Comparison of ENCODE assay signal across 8 mouse cellular contexts in genomic region chr17:27028909-27029308, GRCm38 (mm10). TPM values are rescaled to one million over a fixed set of nuclear protein-coding genes. Genes with fewer than 3 reads are reported as not detected.
A peak's percentile ranks its signal among the peaks of the same experiment; 100 is the strongest.
DNase-seq lines count a peak whose midpoint lies in the region; ATAC-seq and TF ChIP-seq lines count a peak whose summit lies in the region.

Bak1 (minus strand) TSS chr17:27029009.

- peak within 1 kb of the TSS; percentile 94 for H3K4me2 ChIP-seq in forebrain, embryonic 11.5 days (ENCODE audit: low read depth, low read length, severe bottlenecking)
- H3K4me2 ChIP-seq in liver, embryonic 12.5 days = peak within 1 kb of the TSS; percentile 78
- H3K4me2 ChIP-seq in stomach, postnatal 0 days (replicated peaks; ENCODE audit: low read depth) = peak within 1 kb of the TSS; percentile 65

- H3K9me3 ChIP-seq in forebrain, embryonic 11.5 days (ENCODE audit: control insufficient read depth, low read length) = no peaks in the 10 kb centered on the region
- no peaks in the 10 kb centered on the region for H3K9me3 ChIP-seq in liver, embryonic 12.5 days (replicated peaks)
- H3K9me3 ChIP-seq in stomach, postnatal 0 days (ENCODE audit: control insufficient read depth, low read length) = no peaks in the 10 kb centered on the region

- 62% methylated on average over 3 of the region's 4 CpGs for WGBS in thymus, adult 2 months
- 79% methylated on average over 4 of the region's 4 CpGs for WGBS in forebrain, embryonic 11.5 days
- 36% methylated on average over 4 of the region's 4 CpGs for WGBS in liver, embryonic 12.5 days (ENCODE audit: insufficient replicate concordance)
- WGBS in stomach, postnatal 0 days = no CpG with 5 or more reads among the region's 4 CpGs

- H3K36me3 ChIP-seq in thymus, adult 2 months (ENCODE audit: control insufficient read depth, insufficient read depth, low read length) = peaks cover 10% of the 10 kb centered on the region
- no peaks in the 10 kb centered on the region for H3K36me3 ChIP-seq in forebrain, embryonic 11.5 days (ENCODE audit: control insufficient read depth, insufficient read depth, low read length)
- H3K36me3 ChIP-seq in liver, embryonic 12.5 days = peaks cover 26% of the 10 kb centered on the region
- peaks cover 4% of the 10 kb centered on the region; the same call in 1 of the 2 replicates for H3K36me3 ChIP-seq in stomach, postnatal 0 days (ENCODE audit: control insufficient read depth, insufficient read depth, low read length)

- peak within 1 kb of the TSS; percentile 89 for H3K9ac ChIP-seq in forebrain, embryonic 11.5 days (ENCODE audit: low read length)
- H3K9ac ChIP-seq in liver, embryonic 12.5 days = peak within 1 kb of the TSS; percentile 82
- H3K9ac ChIP-seq in stomach, postnatal 0 days (ENCODE audit: low read length) = peak within 1 kb of the TSS; percentile 81

- peaks cover 14% of the 10 kb centered on the region for H3K4me1 ChIP-seq in thymus, adult 2 months (replicated peaks; ENCODE audit: control insufficient read depth, insufficient read depth, low read length)
- peaks cover 8% of the 10 kb centered on the region; the same call in 1 of the 2 replicates for H3K4me1 ChIP-seq in forebrain, embryonic 11.5 days (replicated peaks; ENCODE audit: control insufficient read depth, insufficient read depth, low read length)
- H3K4me1 ChIP-seq in liver, embryonic 12.5 days = peaks cover 54% of the 10 kb centered on the region
- H3K4me1 ChIP-seq in stomach, postnatal 0 days (replicated peaks; ENCODE audit: control insufficient read depth, insufficient read depth) = peaks cover 7% of the 10 kb centered on the region

- ATAC-seq in forebrain, embryonic 11.5 days (replicated peaks; ENCODE audit: low FRiP score) = 0 out of 2 replicates have a peak, but pooled peaks have one; percentile 8
- ATAC-seq in hematopoietic stem cell, adult 5-6 weeks (replicated peaks in 1 of 2; ENCODE audit: insufficient read depth in 1 of 2, low FRiP score in 2 of 2, low TSS enrichment in 1 of 2, low read depth in 1 of 2, poor library complexity in 2 of 2, severe bottlenecking in 2 of 2) = no peak
- ATAC-seq in liver, embryonic 12.5 days = peak; percentile 22; the same call in 1 of the 2 replicates
- ATAC-seq in stomach, postnatal 0 days (ENCODE audit: low FRiP score, low TSS enrichment) = no peak

- TF ChIP-seq POLR2A in thymus, adult 2 months (IDR thresholded peaks at IDR 0.05; ENCODE audit: control insufficient read depth, extremely low read depth, insufficient read depth, low read length, poor library complexity) = no peak

- peak within 1 kb of the TSS; percentile 62 for H3K27ac ChIP-seq in thymus, adult 2 months (ENCODE audit: control insufficient read depth, insufficient read depth, low read length)
- H3K27ac ChIP-seq in forebrain, embryonic 11.5 days (ENCODE audit: low read depth, low read length) = no peak within 1 kb of the TSS
- peak within 1 kb of the TSS; percentile 83 for H3K27ac ChIP-seq in liver, embryonic 12.5 days
- H3K27ac ChIP-seq in stomach, postnatal 0 days (replicated peaks) = peak within 1 kb of the TSS; percentile 79

- no peak for TF ChIP-seq CTCF in thymus, adult 2 months (IDR thresholded peaks at IDR 0.05; ENCODE audit: borderline replicate concordance, control insufficient read depth, extremely low read depth, insufficient read depth, low read length, poor library complexity)
- TF ChIP-seq CTCF in stomach, postnatal 0 days (IDR thresholded peaks at IDR 0.05; ENCODE audit: low read depth) = no peak

- DNase-seq in thymus, adult 2 months = no peak
- DNase-seq in thymus, postnatal 25 days = no peak
- DNase-seq in forebrain, embryonic 11.5 days (ENCODE audit: low spot score) = no peak
- no peak for DNase-seq in stomach, postnatal 0 days (ENCODE audit: low spot score)
- DNase-seq in thymus, postnatal 0 days (ENCODE audit: low spot score) = no peak
- no peak for DNase-seq in right cerebral cortex, adult 18-20 months

- peak within 1 kb of the TSS; percentile 91 for H3K4me3 ChIP-seq in thymus, adult 2 months (ENCODE audit: control insufficient read depth, insufficient read depth, low read length)
- H3K4me3 ChIP-seq in forebrain, embryonic 11.5 days (ENCODE audit: low read depth, low read length) = peak within 1 kb of the TSS; percentile 54
- H3K4me3 ChIP-seq in liver, embryonic 12.5 days = peak within 1 kb of the TSS; percentile 72
- peak within 1 kb of the TSS; percentile 62 for H3K4me3 ChIP-seq in stomach, postnatal 0 days (ENCODE audit: low read depth, low read length)

- no peak for TF ChIP-seq EP300 in stomach, postnatal 0 days (optimal IDR thresholded peaks at IDR 0.05)

- H3K27me3 ChIP-seq in thymus, adult 2 months (ENCODE audit: control insufficient read depth, insufficient read depth, low read length) = no peaks in the 10 kb centered on the region
- H3K27me3 ChIP-seq in forebrain, embryonic 11.5 days (ENCODE audit: control insufficient read depth, insufficient read depth, low read length) = no peaks in the 10 kb centered on the region
- 0 out of 2 replicates have a peak, but pooled peaks cover 3% of the 10 kb centered on the region for H3K27me3 ChIP-seq in liver, embryonic 12.5 days (replicated peaks)
- no peaks in the 10 kb centered on the region for H3K27me3 ChIP-seq in stomach, postnatal 0 days (ENCODE audit: control insufficient read depth, insufficient read depth, low read length)

RNA-seq across cellular contexts. Expression of gene Bak1, which starts in this region (rescaled TPM):
- polyA plus RNA-seq in thymus, adult 2 months (2012; rRNA removed) = 118 and 131 TPM in 2 replicates
- polyA plus RNA-seq in forebrain, embryonic 11.5 days (2014; fragmentation: Nextera tagmentation; extraction: Ambion mirVana) = 6.6 and 7.6 TPM in 2 replicates
- total RNA-seq in hematopoietic stem cell, adult 5-6 weeks (2017) = 31.1 and 42.1 TPM in 2 replicates
- polyA plus RNA-seq in liver, embryonic 12.5 days (2016; fragmentation: Nextera tagmentation; extraction: Ambion mirVana) = 2.7 and 3.2 TPM in 2 replicates
- polyA plus RNA-seq in stomach, postnatal 0 days (2015; fragmentation: Nextera tagmentation; extraction: Ambion mirVana) = 3.5 and 3.6 TPM in 2 replicates
- polyA plus RNA-seq in thymus, postnatal 0 days (2015; fragmentation: Nextera tagmentation; extraction: Ambion mirVana) = 5.8 and 6.9 TPM in 2 replicates

Comparison
In these comparisons a context has a peak if more than half of its experiments do, and no peak if none do; other contexts are left out.
1. RNA of gene Bak1 (polyA plus RNA-seq): 118 to 131 TPM in thymus, adult 2 months; 6.6 to 7.6 TPM in forebrain, embryonic 11.5 days, 5.8 to 6.9 TPM in thymus, postnatal 0 days, 3.5 to 3.6 TPM in stomach, postnatal 0 days and 2.7 to 3.2 TPM in liver, embryonic 12.5 days; every median in the first group is over 10 times any median in the second.
2. ATAC-seq: peak in forebrain, embryonic 11.5 days (single experiment) and liver, embryonic 12.5 days (single experiment); none in hematopoietic stem cell, adult 5-6 weeks (0 of 2) and stomach, postnatal 0 days (single experiment).
3. Peak in every context shown above with its lines, with median percentiles within 50 percentile points of each other: H3K4me3 ChIP-seq, H3K4me2 ChIP-seq and H3K9ac ChIP-seq.